Mouse (Mus musculus): ENCODE measurements around the gene Sntb2.
"Not testable (repeated sequence)": the region's sequence is repeated elsewhere in the genome, so short reads cannot be mapped to it uniquely, and the experiment has no call there.

Gene Sntb2

DNA sequence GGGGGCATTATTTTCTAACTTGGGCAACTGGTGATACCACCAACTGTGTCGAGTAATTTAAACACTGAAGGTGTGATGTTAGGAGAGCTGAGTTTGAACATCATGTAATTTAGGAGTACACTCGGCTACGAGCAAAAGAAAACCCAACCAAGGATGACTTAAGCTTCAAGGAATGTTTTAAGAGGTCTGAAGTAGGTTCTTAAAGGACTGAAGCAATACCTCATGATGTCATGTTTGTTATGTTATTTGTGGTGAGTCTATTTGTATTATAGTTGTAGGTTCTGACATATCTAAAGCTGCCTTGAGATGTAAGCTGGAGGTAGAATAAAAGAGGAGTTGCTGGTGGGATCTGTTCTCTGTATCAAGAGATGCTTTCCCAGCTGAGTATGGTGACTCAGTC, 34.4 kb downstream of the Sntb2 start:
- in situ Hi-C loops (cut with MseI, MboI) = no loop called here

DNA sequence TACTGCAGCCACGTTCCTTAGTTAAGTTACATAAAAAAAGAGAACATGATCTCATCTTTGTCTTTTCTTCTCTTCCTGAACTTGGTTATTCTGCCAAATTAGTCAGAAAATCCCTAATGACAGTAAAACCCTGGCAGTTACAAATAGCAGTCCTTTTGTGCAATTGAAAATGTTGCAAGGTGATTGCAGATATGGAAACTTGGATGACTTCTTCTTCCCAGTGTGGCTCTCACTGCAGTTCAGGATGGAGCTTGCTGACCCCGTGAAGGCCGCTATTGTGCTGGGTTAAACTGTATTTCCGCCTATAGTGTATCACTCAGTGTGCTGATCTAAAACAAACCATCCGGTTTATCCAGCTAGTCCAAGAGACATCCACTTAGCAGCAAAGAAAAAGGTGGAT, 36.4 kb downstream of the Sntb2 start:
- in situ Hi-C loops (cut with MseI, MboI) = no loop called here

DNA sequence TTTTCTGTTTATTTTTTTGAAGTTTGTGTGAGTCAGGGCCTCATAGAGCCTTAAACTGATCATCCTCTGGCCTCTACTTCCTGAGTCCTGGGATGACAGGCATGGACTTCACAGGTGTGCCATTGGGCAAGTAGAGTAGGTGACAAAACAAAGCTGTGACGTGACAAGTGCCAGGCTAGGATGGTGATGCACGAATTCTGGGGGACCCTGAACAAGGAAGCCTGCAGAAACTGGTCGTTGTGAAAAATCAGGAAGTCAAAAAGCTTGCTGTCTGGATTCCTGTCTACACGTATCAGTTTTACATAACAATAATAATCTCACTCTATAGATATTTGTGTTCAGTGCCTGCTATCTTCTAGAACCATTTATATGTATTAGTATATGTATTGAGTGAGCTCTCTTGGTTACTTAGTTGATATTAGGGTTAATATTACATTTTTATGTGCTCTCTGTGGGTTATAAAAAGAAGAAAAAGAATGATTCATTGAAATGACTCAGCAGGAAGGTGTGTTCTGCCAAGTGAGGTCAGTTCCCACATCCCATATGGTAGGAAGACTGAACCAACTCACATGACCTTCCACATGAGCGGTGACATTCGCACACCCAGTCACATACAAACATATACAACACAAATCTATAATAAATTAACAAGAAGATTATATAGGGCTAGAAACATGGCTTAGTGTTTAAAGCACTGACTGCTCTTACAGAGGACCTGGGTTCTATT, 37.2 kb downstream of the Sntb2 start:
- in situ Hi-C loops (cut with MseI, MboI) = no loop called here

DNA sequence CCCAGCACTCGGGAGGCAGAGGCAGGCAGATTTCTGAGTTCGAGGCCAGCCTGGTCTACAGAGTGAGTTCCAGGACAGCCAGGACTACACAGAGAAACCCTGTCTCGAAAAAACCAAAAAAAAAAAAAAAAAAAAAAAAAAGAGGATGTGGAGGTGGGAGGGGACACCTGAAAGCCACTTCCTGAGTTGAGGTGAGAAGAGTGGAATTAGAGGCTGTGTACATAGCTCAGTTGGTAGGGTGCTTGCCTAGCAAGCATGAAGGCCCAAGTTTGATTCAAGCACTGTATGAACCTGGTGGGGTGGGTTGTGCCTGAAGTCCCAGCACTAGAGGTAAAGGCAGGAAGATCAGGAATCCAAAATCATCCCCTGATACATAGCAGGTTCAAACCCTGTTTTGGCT, 38.0 kb downstream of the Sntb2 start:
- in situ Hi-C loops (cut with MseI, MboI) = not testable (repeated sequence)

DNA sequence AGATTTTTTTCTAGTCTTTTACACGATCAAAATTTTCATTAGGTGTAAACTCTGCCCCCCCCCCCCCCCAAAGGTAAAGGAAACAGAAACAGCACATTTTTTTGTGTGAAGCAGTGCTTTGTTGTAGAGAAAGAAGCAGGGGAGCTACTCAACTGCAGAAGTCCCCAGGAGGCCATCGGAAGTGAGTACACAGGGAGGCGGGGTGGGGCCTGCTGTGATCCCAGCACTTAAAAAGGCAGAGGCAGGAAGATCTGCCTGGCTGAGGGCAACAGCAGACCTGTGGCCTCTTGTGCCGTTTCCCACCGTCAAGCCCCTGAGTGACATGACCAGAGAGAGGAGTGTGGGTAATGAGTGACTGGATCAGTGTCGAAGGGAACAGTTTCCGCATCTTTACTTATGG, 39.2 kb downstream of the Sntb2 start:
- in situ Hi-C loops (cut with MseI, MboI) = no loop called here

DNA sequence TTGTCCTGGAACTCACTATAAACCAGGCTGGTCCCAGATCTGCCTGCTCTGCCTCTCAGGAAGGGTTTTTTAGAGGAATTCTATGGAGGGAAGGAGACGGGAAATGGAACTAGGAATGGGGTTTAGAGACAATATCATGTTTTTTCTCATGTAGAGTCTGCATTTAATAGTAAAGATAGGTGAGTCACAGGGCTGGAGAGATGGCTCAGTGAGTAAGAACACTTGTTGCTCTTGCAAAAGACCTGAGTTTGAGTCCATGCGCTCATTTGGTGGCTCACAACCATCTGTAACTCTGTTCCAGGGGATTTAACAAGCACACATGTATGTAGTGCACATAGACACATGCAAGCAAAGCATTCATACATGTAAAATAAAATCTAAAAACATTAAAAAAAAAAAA, 40.2 kb downstream of the Sntb2 start:
- in situ Hi-C loops (cut with MseI, MboI) = no loop called here

DNA sequence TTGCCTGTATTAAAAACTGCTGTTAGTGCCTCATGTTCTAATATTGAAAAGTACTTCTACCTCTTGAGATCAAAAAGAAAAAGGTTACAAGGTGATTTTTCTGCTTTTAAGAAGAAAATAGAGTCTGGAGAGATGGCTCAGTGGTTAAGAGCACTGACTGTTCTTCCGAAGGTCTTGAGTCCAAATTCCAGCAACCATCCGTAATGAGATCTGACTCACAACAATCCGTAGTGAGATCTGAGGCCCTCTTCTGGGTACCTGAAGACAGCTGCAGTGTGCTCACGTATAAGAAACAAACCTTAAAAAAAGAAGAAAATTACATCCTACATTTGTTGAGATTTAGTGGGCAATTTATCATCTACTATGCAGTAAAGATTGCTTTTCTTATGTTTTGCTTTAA, 40.9 kb downstream of the Sntb2 start:
- in situ Hi-C loops (cut with MseI, MboI) = no loop called here

DNA sequence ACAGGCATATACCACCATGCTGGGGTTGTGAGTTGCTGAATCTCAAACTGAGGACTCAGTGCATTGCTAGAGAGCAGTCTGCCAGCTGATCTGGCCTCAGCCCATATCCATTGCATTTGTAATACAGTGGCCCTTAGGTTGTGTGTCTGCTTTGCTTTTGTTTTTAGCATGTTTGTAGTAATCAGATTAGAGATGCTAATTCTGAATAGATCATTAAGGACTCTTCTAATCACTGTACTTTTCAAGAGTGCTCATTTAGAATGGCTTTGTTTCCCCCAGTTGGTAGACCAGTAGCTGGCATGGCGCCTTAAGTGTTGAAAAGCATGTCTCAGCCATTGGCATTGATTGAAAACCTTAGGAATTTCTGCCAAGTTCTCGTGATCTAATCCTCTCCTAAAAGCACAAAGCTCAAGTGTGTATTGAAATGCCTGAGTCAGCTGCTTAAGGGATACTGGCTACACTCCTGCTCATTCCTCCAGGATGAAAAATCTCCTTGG, 43.3 kb downstream of the Sntb2 start:
- in situ Hi-C loops (cut with MseI, MboI) = no loop called here

DNA sequence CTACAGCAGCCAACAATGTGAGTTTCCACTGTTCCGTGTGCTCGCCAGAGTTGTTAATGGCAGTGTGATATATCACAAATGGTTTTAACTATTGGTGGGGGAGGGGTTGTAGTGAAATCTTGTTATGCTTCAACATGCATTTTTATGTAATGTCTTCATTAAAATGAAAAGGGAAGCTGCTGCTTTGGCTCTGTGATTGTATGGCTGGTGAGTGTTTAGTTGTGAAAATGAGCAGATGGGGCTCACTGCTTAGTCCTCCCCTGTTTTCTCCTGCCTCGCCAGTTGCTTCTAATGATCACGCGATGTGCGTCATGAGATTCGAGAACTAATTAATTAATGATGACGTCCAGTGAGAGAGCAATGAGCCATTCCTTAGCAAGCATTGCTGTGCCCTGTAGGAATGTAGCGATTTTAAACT, 49.9 kb downstream of the Sntb2 start:
- in situ Hi-C loops (cut with MseI, MboI) = no loop called here

DNA sequence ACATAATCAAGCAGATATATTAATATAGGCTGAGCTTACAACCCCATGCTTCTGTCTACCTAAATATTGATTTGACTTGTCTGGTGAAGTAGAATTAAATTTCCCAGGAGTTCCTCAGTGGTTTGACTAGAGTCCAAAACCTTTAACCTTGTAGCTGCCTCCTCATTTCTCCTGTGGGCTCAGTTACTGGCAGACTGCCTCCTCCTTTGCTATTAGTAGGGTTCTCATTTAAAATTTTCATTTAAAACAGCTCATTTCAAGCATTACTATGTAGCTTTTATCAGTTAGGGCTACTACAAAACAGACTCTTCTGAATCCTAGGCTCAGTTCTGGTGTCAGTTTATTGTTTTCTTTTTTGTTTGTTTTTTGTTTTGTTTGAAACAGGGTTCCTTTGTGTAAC, 50.4 kb downstream of the Sntb2 start:
- in situ Hi-C loops (cut with MseI, MboI) = no loop called here

DNA sequence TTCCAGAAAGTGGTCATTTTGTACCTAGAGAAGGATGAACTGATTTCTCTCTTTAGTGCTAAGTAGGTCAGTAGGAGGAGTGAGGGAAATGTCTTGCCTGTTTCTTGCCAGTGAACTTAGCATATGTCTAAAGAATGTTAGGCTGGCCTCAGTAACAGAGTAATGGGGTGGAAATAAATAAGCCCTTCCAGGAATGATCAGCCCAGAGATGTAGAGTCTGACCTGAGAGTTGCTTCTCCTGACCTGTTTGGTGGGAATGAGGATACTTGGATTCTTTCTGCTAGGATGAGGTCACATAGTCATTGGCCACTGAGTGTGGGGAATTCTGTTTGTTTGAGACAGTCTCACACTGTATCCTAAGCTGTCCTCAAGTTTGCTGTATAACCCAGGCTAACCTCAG, 52.0 kb downstream of the Sntb2 start:
- in situ Hi-C loops (cut with MseI, MboI) = no loop called here

DNA sequence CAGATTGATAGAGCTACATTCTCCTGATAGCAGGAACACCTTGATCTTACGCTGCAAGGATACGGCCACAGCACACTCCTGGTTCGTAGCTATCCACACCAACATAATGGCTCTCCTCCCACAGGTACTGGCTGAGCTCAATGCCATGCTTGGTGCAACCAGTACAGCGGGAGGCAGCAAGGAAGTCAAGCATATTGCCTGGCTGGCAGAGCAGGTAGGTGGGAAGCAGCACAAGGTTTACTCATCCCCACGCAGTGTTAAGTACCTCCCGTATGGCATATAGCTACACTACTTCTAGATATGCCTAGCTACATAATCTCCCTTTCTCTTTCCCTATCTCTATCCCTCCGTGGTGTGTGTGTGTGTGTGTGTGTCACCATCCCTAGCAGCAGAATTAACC, 55.8 kb downstream of the Sntb2 start:
- in situ Hi-C loops (cut with MseI, MboI) = no loop called here

DNA sequence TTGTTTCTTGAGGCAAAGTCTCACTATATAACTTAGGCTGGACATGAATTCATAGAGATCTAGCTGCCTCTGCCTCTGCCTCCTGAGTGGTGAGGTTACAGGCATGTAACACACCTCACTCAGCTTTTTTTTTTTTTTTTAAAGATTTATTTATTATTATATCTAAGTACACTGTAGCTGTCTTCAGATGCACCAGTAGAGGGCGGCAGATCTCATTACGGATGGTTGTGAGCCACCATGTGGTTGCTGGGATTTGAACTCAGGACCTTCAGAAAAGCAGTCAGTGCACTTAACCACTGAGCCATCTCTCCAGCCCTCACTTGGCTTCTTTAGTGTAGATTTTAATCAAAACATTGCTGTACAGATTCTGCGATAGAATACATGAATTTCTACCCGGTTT, 60.8 kb downstream of the Sntb2 start:
- in situ Hi-C loops (cut with MseI, MboI) = not testable (repeated sequence)

DNA sequence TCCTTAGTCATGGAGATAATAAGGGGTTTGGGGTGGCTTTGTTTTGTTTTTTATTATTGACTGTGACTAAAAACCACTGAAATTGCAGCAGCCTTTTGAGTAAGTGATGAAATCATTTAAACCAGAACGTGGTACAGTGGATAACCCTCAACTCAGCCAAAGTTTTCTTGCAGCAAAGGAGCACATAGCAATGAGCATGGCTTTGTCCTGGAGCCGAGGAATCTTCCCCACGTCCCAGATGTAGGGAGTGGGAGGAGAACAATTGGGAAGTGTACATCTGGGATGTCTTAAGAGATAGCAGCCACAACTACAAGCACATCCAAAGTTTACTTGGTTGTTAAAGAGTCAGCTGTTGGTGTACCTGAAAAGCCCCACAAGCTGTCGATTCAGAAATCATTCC, 61.9 kb downstream of the Sntb2 start:
- in situ Hi-C loops (cut with MseI, MboI) = no loop called here

DNA sequence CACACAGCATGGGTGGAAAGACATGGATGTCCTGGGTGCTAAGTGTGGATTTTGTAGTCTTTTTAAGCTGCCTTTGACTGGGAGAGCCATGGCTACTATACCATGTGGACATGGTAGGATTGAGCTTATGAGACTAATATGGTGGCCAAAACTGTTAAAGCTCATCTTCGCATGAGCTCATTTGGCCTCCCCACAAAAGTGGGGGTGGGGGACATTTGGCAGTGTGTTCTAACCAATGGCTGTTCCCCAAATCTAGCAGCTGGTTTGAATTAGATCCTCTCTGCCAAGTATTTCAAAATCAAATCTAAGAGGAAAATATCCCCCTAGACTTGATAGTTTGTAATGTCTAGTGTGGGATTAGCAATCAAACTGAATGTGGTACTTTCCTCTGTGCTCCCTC, 63.5 kb downstream of the Sntb2 start:
- in situ Hi-C loops (cut with MseI, MboI) = no loop called here

DNA sequence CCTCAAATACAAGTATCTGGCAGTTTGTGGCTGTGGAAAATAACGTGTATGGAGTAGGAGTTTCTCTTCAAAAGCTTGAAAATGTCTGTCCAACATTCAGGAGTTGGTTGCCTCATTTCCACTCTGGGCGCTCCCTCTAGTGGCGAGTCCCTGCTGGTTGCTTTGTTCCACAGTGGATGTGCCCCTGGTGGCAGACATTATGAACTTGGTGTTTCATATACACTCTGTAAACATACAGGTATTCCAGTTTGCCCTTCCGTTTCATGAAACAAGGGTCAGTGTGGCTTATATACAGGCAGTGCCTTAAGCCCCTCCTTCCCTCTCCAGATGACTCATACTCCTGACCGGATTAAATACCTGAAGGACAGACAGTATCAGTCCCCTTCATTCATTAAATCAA, 67.0 kb downstream of the Sntb2 start:
- in situ Hi-C loops (cut with MseI, MboI) = no loop called here

DNA sequence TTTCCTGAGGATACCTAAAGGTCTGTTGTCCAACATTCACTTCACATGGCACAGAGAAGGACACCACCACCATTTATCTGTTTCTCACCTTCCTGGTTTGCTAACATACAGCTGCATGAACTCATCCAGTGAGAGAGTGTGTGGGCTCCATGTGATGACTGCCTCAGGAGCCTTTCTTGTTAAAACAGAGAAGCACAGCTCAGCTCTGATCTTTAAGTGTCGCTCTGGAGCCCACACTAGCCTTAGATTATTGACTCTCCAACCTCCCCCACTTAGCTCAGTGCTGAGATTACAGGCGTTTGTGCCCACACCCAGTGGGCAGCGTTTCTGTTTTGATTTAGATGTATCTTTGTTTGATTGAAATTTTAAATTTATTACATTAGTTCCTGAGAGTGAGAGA, 72.2 kb downstream of the Sntb2 start:
- in situ Hi-C loops (cut with MseI, MboI) = no loop called here

DNA sequence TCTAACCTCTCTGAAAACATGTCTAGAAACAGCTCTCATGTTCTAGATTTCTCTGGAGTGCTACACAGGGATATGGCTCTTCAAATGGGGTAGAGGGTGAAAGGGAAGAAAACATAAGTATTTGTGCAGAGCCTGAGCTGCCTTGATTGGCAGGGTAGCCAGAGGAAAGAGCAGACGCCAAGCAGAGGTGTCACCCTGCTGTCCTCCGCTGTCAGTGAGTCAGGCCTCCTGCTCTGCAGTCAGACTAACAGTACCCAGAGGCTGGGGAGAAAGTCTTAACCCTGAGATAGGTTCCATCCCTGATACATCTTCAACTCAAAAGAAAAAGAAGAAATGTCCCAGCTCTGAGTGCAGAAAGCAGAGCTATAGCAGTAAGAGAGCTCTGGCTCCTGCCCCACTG, 77.1 kb downstream of the Sntb2 start:
- in situ Hi-C loops (cut with MseI, MboI) = no loop called here

DNA sequence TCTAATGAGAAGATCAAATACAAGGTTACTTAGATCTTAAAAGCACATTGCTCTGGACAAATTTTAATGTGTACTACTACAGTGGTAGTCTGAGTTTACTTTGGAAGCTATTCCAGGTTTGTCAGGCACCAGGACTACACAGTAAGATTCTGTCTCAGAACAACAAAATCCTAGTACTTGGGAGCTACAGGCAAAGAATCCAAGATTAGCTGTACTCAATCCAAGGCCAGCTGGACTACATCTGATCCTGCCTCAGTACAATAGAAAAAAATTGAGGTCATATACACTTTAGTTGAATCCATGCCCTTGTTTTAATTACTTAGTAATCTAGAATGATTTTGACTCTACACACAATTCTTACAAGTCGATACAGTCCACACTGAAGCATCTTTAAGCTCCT, 79.4 kb downstream of the Sntb2 start:
- in situ Hi-C loops (cut with MseI, MboI) = no loop called here

DNA sequence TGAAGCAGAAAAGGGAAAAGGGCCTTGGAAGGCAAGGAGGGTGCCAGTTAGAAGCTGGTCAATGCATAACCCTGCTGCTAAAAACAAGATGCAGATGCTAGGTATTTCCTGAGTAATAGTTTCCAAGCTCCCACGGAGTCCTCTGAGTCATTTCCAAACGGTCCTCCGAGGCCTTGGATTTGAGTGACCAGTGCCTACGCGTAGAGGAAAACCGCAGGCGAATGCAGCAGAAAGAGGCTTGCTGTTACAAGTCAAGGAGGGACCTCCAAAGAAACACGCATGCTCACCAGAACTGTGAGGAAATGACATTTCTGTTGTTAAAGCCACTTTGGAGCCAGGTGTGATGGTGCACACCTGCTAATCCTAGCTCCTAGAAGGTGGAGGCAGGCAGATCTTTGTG, 87.9 kb downstream of the Sntb2 start:
- in situ Hi-C loops (cut with MseI, MboI) = no loop called here

DNA sequence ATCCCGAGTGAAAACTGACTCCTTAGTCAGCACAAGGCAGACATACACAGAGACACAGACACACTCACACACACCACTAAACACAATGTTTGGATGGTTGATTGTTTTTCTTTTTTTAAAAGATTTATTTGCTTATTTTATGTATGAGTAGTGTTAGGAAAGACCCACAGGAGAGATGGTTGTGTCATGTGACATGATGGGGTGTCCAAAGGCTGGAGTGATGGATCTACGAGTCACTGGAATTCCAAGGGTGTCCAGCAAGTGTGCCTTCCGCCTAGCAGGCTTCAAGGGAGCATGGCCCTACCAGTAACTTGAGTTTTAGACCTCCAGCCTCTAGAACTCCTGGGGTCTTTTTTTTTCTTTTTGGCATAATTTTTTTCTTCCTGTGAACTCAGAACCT, 93.8 kb downstream of the Sntb2 start:
- in situ Hi-C loops (cut with MseI, MboI) = no loop called here

DNA sequence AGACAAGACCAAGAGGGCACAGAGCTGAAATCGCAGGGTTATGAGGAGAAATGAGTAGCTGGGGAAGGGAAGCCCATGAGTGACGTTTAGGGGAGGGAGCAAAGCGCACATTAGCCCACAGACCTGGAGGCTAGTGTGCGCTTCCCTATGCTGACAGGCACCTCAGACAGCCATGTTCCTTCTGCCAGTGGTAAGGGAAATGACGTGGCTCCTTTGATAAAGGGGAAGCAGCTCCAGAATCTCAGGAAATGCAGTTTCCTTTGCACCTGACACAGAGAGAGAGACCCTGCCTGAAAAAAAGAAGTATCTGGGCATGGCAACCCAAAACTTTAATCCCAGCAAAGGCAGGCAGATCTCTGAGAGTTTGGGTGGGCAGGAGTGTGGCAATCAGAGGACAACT, 94.5 kb downstream of the Sntb2 start:
- in situ Hi-C loops (cut with MseI, MboI) = no loop called here

DNA sequence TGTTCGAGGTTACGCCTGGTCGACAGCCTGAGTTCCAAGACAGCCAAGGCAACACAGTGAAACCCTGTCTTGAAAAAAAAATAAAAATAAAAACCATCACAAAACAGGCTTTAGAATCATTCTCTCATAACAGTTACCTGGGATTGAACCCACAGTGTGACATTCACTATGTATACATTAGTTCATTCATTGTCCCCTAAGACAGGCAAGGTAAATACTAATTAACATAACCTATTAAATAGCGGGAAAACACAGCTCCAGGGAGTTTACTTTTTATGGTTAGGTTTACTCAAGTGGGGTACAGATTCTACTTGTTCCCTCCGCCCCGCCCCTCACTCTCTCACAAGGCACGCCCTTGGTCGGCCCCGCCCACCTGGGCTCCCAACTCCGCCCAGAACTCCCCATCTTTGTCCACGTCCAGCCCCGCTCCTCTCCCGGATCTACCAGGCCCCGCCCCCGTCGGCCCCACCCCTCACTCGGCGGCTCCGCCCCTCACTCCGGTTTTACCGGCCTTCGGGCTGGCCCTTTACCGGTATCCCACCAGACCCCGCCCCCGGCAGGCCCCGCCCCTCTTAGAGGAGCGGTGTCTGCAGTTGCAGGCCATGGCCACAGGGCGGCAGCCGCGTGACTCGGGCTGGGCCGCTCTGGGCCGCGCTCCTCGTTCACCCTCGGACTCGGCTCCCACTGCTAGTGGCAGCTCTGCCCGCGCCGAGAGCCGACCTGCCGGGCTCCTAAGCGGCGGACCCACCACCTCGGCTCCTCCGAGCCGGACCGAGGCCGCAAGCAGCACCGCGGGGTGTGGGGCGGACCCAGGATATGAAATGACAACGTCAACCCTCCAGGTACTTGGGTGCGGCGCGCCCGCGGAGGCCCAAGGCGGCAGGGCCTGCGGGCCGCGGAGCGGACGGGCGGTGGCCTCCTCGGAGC, 95.4 kb downstream of the Sntb2 start, which contains the start of gene Vps4a:
Gene Vps4a, plus strand, starts transcription at position 573 of the 927 bp plus-strand sequence.
- in situ Hi-C loops (cut with MseI, MboI) = no loop called here
